Mouse (Mus musculus): Measurements from ENCODE around the gene Gskip.

DNA sequence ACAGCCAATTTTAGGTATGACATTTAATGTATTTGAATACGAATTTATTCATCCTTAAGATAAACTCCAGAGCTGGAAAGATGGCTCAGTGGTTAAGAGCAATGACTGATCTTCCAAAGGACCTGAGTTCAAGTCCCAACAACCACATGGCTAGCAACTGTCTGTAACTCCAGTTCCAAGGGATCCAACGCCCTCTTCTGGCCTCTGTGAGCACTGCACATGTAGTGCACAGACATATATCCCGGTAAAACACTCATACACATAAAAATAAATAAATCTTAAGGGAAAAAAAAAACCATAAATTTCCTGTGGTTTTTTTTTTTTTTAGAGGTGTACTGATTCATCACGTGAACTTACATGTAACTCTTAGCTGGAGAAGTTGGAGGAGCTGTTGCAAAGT, 47.1 kb upstream of the Gskip start:
- TF ChIP-seq CTCF (IDR thresholded peaks at IDR 0.05; ENCODE audit: low read depth, low read length) (no peak), POLR2A (IDR thresholded peaks at IDR 0.05; ENCODE audit: borderline replicate concordance, low read depth, low read length) (no peak)

All from bone marrow macrophage, adult 2 months (primary cell).